Mouse (Mus musculus) inflammation-experienced regulatory T-cells, adult 6 months (primary cell): ENCODE data around the gene S1pr4. TPM values are rescaled to one million over a fixed set of nuclear protein-coding genes. Genes with fewer than 3 reads are reported as not detected.
A peak's percentile ranks its signal among the peaks of the same experiment; 100 is the strongest.

Source experiments
- ATAC-seq: one replicate; pipeline ENCODE4 v1.8.0; 2017
- polyA plus RNA-seq, 3 experiments: library from polyadenylated mRNA; unstranded; fragments of 100-300 nt; shearing (Covaris generic); gene quantifications; one replicate each; pipeline ENCODE4 v1.2.1; 2017

The S1pr4 gene
- 10 to 100 TPM; 49.1 to 93.2 (median 50.3) TPM for polyA plus RNA-seq

DNA sequence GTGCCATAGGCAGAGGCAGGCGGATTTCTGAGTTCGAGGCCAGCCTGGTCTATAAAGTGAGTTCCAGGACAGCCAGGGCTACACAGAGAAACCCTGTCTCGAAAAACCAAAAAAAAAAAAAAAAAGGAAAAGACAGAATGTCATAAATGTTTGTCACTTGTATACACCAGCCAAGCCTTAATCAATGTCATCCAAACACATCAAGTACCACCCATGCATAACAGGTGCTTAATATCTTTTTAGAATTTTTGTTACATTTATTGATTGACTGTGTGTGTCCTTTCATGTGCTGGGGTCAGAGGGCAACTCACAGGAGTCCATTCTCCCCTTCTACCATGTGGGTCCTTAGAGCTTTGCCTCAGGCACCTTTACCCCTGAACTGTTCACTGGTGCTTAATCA, at the start of gene S1pr4:
TSS of gene S1pr4 (minus strand) at position 101 of the 400 bp plus-strand sequence.
- ATAC-seq: no peak

DNA sequence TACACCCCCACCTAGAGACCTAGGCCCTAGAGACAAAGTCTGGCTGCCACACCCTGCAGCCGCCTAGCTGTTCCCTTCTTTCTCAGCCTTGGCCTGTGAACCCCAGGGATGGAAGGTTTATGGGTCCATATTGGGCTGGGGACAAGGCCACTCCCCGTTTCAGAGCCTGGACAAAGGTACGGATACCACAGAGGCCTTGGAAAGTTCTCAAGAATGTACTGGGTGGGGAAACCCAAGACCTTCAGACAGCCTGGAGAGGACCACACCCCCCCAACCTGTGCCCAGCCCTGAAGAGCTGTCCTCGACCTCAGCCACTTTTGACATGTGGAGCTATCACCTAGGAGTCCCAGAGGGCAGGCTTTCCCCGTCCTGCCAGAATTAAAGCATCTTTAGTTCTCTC, 49.0 kb upstream of the S1pr4 start:
- ATAC-seq: no peak

DNA sequence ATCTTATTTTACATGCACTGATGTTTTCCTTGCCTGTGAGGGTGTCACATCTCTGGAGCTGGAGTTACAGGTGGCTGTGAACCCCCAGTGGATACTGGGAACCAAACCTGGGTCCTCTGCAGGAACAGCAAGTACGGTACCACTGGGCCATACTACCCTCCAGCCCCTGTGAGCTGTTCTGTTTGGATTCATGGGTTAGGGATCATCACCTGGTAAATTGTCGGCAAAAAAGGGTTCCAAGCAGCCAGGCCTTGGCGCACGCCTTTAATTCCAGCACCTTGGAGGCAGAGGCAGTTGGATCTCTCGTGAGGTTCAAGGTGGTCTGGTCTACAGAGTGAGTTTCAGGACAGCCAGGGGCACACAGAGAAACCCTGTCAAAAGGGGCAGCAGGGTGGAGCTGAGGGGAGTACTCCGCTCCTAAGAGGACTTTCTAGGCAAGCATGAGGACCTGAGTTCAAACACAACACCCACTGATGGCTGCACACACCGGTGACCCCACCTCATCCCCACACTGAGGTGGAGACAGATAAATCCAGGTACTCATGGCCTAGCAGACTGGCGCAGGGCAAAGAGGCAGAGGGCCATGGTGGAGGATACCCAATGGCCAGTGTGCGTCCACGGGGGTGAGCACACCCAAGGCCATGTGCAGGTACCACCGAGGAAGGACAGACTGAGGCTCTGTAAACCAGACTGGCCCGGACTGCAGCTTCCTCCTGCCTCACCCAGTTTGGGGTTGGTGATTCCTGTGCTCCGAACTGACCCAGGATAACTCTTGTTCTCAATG, 47.0 kb upstream of the S1pr4 start:
- ATAC-seq: no peak

DNA sequence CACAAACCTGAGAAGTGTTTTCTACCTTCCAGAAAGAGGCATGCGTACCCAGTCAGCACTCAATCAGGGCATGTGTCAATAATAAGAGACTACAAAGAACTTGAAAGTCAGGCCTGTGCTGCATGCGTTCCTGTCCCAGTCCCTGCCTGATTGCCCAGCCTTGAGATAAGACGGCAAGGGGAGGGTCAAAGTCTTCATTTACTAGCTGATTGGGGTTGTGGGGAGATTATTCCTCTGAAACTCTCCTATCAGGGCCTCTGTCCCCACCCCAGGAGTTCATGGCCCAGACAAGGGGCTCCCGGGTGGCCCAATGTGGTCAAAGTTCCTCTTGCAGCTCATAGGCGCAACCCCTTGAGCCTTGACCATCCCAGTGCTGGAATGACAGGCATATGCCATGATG, 46.4 kb upstream of the S1pr4 start:
- ATAC-seq: no peak

DNA sequence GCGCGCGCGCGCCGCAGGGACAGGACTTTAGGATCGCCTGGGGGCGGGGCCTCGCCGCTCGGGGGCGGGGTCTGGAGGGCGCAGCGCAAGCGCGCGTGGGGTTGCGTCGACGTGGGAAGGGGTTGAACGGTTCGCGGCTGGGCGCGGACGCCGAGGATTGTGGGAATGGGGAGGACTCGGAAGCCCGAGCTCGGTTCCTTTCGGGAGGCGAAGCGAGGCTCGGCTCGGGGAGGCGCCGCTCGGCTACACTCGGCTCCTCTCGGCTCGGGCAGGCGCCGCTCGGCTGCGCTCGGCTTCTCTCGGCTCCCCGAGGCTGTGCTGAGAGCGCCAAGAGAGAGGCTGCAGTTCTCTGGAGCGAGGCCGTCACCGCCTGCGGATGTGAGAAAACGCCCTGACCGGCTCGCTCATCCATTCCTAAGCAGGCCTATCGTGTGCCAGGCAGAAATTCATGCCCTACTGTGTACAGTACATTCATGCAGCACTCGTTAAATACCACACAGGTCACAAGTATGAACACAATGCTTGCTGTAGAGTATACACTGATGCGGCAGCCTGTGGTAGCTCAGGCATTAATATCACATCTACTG, 45.3 kb upstream of the S1pr4 start, which contains the start of gene Gna11:
TSS of gene Gna11 (minus strand) at position 30 of the 587 bp plus-strand sequence.
- peak; percentile 96 for ATAC-seq

GRCm38 (mm10) chr10:81544296-81545160, 44.6 kb upstream of the S1pr4 start:
- peak; percentile 5 for ATAC-seq

DNA sequence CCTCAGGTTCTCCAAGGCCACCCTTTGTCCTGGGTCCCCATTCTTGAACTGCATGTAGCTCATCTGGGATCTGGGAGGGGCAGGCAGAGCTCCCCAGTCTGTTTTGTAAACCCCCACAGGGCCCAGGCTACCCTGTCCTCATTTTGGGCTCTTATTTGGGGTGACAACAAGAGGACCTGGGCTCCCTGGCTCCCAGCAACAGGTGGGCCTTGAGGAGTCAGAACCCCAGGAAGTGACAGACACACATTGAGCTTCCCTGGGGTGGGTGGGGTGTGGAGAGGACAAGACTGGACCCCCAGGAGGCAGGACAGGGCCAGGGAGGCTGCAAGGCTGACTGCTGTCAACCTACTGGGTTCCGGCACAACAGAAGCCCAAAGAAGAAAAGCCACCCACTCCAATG, 43.7 kb upstream of the S1pr4 start:
- no peak for ATAC-seq

- ATAC-seq: no peak
Measured at GRCm38 (mm10) chr10:81542727-81543460, 43.0 kb upstream of the S1pr4 start.

GRCm38 (mm10) chr10:81541803-81542202, 41.9 kb upstream of the S1pr4 start:
- ATAC-seq: no peak

DNA sequence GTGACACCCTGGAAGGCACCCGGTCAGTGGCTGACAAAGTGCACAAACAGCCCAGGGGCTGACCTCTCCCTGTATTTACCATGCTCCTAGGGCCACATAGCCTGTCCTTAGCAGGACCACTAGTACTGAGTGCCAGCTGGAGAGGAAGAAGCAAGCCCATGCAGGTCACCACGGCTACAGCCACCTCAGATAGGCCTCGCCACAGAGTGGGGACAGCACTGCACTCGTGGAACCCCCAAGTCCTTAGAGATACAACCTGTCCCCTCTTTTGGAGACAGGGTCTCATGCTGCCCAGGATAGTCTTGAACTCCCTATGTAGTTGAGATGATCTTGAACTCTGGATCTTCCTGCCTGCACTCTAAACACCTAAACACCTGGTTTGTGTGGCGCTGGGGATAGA, 41.4 kb upstream of the S1pr4 start:
- no peak for ATAC-seq

- no peak for ATAC-seq
Measured at GRCm38 (mm10) chr10:81538321-81539048, 38.6 kb upstream of the S1pr4 start.

DNA sequence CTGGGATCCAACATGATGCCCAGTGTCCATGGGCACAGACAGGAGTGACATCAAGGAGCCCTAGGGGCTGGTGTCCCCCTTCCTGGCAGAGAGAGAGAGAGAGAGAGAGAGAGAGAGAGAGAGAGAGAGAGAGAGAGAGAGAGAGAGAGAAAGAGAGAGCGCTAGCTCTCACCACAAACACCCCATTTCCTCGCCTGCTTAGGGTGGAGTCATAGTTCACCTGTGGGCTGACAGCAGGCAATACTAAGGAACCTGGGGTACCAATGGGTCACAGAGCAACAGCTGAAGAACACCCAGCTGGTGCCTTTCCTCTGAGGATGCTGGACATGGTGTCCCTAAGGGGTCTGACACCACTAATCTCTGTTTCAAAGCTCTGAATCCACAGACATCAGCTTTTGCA, 37.5 kb upstream of the S1pr4 start:
- ATAC-seq: peak; percentile 17

- no peak for ATAC-seq
Measured at GRCm38 (mm10) chr10:81536734-81537133, 36.8 kb upstream of the S1pr4 start.

DNA sequence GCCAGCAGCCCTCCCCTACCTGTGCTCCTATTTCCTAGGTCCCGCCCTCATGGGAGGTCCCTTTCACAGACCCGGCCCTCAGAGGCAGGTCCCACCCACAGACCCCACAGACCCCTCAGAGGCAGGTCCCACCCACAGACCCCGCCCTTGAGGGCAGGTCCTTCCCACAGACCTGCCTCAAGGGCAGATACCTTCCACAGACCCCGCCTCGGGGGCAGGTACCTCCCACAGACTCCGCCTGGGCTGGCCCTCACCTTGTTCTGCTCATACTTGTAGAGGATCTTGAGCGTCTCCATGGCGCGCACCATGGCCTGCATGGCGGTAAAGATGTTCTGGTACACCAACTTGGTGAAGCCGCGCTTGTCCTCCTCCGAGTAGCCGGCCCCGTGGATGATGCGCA, 34.9 kb upstream of the S1pr4 start:
- ATAC-seq: no peak

GRCm38 (mm10) chr10:81526779-81527178, 26.8 kb upstream of the S1pr4 start:
- ATAC-seq: peak; percentile 71

DNA sequence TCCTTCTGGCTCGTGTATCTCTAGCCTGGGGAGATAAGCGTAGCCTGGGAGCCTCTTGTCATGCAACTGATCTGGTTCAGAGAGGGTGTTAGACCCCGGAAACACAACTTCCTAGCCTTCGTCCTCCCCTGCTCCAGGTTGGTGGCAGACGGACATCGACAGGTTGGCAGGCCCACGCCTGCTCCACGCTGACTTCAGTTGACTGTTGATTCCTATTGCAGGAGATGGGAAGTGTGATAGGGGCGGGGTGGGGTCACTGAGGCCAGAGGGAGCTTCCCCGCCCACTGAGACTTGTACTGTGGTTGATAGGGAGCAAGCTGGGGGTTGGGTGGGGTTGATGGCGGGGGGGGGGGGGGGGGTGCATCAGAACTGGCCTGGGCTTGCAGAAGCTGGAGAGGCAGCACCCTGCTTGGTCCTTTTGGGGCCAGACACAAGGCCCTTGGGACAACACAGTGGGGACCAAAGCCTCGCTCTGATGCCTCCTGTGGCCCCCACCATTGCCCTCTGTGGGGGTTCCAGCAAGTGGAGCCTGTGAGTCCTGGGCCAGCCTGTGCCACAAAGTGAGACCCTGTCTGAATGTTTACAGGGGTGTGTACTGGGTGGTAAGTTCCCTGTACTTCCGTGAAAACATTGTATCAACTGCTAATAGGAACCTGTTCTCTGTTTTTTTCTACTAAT, 25.2 kb upstream of the S1pr4 start:
- ATAC-seq: no peak

DNA sequence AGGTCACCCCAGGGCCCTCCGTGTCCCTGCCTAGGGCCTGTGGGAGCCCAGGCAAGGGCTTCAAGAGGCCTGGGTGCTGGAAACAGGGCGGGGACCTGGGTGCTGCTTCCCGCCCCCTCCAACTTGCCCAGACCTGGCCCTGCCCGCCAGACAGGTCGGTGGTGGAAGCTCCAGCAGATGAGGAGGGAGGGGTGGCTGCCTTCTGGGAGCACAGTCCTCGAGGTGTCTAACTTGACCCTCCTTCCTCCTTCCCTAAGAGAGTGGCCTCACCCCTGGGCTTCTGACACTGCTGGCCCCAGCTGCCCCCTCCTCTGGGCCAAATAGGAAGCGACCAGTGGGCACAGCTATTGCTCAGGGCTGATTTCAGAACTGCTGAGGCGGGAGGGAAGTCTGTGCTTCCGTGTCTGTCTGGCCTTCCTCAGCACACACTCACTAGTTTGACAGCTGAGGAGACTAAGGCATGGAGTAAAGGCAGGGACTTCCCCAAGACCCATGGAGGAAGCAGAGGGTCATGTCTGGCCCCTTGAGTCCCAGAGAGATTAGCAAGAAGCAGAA, 24.2 kb upstream of the S1pr4 start, which contains the start of gene Gna15:
TSS of gene Gna15 (minus strand) at position 175 of the 555 bp plus-strand sequence.
- ATAC-seq: peak; percentile 57

DNA sequence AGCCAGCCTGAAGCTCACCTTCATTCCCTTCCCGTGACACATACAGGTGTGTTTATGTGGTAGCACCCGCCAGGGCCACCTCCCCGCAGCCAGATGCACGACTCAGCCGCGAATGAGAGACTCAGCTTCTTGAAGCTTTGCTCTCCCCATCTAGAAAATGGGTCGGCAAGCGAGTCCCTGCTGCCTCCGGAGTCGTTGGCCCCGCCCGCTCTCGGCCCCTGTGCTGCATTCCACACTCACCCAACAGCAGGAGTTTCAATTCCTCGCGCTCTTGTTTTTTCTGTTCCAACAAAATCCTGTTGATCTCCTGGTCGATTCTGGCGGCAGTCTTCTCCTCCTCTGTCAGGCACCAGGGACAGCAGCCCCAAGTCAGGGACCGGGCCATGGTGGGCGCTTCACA, 23.6 kb upstream of the S1pr4 start:
- peak; percentile 33 for ATAC-seq

GRCm38 (mm10) chr10:81523142-81523541, 23.2 kb upstream of the S1pr4 start:
- no peak for ATAC-seq

DNA sequence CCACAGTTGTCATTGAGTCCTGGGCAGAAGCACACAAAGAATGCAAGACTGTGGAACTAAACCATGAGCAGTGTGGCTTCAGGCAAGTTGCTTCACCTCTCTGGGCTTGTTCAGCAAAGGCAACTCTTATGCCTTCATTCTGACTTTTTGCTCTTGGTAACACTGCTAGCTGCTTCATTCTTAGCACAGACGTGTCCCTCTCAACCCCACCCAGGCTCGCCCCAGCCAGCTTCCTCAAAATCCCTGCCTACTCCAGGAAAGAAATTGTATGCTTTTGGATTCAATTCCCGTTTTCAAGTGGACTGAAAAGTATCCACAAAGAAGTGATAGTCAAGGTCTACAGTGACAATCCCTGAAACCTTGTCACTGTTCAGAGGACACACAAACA, 20.0 kb upstream of the S1pr4 start:
- ATAC-seq: no peak
